Mouse (Mus musculus): Measurements from ENCODE around the gene Xpo5. TPM values are rescaled to one million over a fixed set of nuclear protein-coding genes. Genes with fewer than 3 reads are reported as not detected.
A peak's percentile ranks its signal among the peaks of the same experiment; 100 is the strongest.

Gene Xpo5
- total and polyA plus RNA-seq, 3 experiments = 47.5 to 93.4 (median 82.7) TPM

- no peaks in the 10 kb centered on the region for H3K9me3 ChIP-seq (replicated peaks; ENCODE audit: insufficient read depth, low read length)
- H3K27me3 ChIP-seq (ENCODE audit: control insufficient read depth in 1 of 2, insufficient read depth in 2 of 2, low read length in 2 of 2) = no peaks in the 10 kb centered on the region
- no peak overlapping the region for H3K27ac ChIP-seq (ENCODE audit: control insufficient read depth, low read depth, low read length)
- H3K4me1 ChIP-seq (ENCODE audit: control insufficient read depth in 1 of 2, insufficient read depth in 2 of 2, low read length in 2 of 2) = peaks cover 0 to 13% of the 10 kb centered on the region in 2 experiments; a peak in 2 of 4 replicates
- peaks cover 8 to 14% of the 10 kb centered on the region in 2 experiments; a peak in 3 of 4 replicates for H3K36me3 ChIP-seq (ENCODE audit: control insufficient read depth in 1 of 2, insufficient read depth in 2 of 2, low read length in 2 of 2)
- H3K79me2 ChIP-seq (ENCODE audit: control insufficient read depth, insufficient read depth, low read length, poor library complexity) = peaks cover 29% of the 10 kb centered on the region
- TF ChIP-seq POLR2AphosphoS2 (IDR thresholded peaks at IDR 0.05; ENCODE audit: low read length) (peak; percentile 56; the same call in 1 of the 2 replicates), POLR2A (IDR thresholded peaks at IDR 0.05; ENCODE audit: control insufficient read depth in 1 of 2, insufficient read depth in 1 of 2, low read depth in 1 of 2, low read length in 2 of 2, poor library complexity in 1 of 2) (peak in 1 of 2 experiments; percentile 45; a peak in 1 of 4 replicates), MXI1 (IDR thresholded peaks at IDR 0.05; ENCODE audit: low read depth, low read length) (no peak)
- H3K4me3 ChIP-seq (ENCODE audit: control insufficient read depth in 1 of 2, insufficient read depth in 1 of 2, low read depth in 2 of 2, low read length in 2 of 2) = no peak overlapping the region
- H3K9ac ChIP-seq (ENCODE audit: control insufficient read depth, low read depth, low read length, poor library complexity, severe bottlenecking) = no peak overlapping the region
- DNase-seq (ENCODE audit: low read depth, low spot score) = peak; percentile 27
Observed at GRCm38 (mm10) chr17:46244579-46244978, 42.0 kb downstream of the Xpo5 start.

DNA sequence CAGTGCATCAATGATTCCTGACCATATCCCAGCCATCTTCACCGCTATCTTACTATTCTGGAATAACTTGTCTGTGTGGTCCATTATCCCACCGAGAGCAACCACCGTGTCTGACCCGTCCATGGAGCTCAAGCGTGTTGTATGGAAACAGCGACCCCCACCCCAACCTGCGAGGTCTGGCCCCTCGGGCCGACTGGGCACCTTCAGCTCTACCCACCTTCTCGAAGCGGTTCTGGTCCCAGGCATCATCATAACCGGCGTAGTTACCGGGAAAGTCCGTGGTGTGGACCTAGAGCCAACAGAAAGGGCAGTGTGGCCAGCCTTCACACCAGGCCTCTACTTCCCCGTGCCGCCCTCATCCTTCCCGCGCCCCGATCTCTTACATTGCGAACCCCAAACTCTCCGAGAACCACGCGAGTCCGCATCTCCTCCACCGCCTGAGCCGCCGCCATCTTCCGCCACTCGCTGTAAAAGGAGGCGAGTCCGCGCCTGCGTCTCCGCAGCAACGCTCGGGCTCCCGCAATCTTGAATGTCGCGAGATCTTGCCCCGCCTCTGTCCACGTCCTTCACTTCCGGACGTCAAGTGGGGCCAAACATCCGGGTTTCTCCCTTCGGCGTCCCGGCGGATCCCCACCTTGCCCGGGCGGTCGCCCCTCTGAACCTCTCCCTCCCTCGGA lies 45.1 kb downstream of the Xpo5 start, which contains the start of the genes Polr1c and Yipf3:
TSS of gene Polr1c (minus strand) at position 543 of the 677 bp plus-strand sequence.
TSS of gene Yipf3 (plus strand) at position 569 of the 677 bp plus-strand sequence.
- peak within 1 kb of the TSS; percentile 89 for H3K9ac ChIP-seq (ENCODE audit: control insufficient read depth, low read depth, low read length, poor library complexity, severe bottlenecking)
- peaks cover 3 to 14% of the 10 kb centered on the region in 2 experiments; a peak in 3 of 4 replicates for H3K36me3 ChIP-seq (ENCODE audit: control insufficient read depth in 1 of 2, insufficient read depth in 2 of 2, low read length in 2 of 2)
- peaks cover 0 to 14% of the 10 kb centered on the region in 2 experiments; a peak in 2 of 4 replicates for H3K4me1 ChIP-seq (ENCODE audit: control insufficient read depth in 1 of 2, insufficient read depth in 2 of 2, low read length in 2 of 2)
- DNase-seq (ENCODE audit: low read depth, low spot score) = peak; percentile 96
- H3K79me2 ChIP-seq (ENCODE audit: control insufficient read depth, insufficient read depth, low read length, poor library complexity) = peaks cover 29% of the 10 kb centered on the region
- peak within 1 kb of the TSS; percentile 48 for H3K27ac ChIP-seq (ENCODE audit: control insufficient read depth, low read depth, low read length)
- H3K4me3 ChIP-seq (ENCODE audit: control insufficient read depth in 1 of 2, insufficient read depth in 1 of 2, low read depth in 2 of 2, low read length in 2 of 2) = peak within 1 kb of the TSS; percentile 89 to 91
- H3K9me3 ChIP-seq (replicated peaks; ENCODE audit: insufficient read depth, low read length) = no peaks in the 10 kb centered on the region
- H3K27me3 ChIP-seq (ENCODE audit: control insufficient read depth in 1 of 2, insufficient read depth in 2 of 2, low read length in 2 of 2) = no peaks in the 10 kb centered on the region
- TF ChIP-seq CHD2 (IDR thresholded peaks at IDR 0.05; ENCODE audit: low read length) = peak; percentile 98
- 0 out of 2 replicates have a peak, but pooled peaks have one; percentile 6 for TF ChIP-seq POLR2AphosphoS5 (IDR thresholded peaks at IDR 0.05; ENCODE audit: borderline replicate concordance, low read depth, low read length)
- TF ChIP-seq POLR2AphosphoS2 (IDR thresholded peaks at IDR 0.05; ENCODE audit: low read length) = no peak; the same call in 1 of the 2 replicates
- 0 out of 2 replicates have a peak, but pooled peaks have one; percentile 33 for TF ChIP-seq CHD1 (IDR thresholded peaks at IDR 0.05; ENCODE audit: low read depth, low read length)
- TF ChIP-seq NRF1 (IDR thresholded peaks at IDR 0.05; ENCODE audit: insufficient read depth, low read depth, low read length, poor library complexity, severe bottlenecking) = peak; percentile 76
- 0 out of 2 replicates have a peak, but pooled peaks have one; percentile 24 for TF ChIP-seq ETS1 (IDR thresholded peaks at IDR 0.05; ENCODE audit: low read depth, low read length)
- TF ChIP-seq E2F4 (IDR thresholded peaks at IDR 0.05; ENCODE audit: borderline replicate concordance, low read depth, low read length) = no peak
- TF ChIP-seq MAFK (IDR thresholded peaks at IDR 0.05; ENCODE audit: borderline replicate concordance, low read depth, low read length) = no peak
- no peak for TF ChIP-seq GATA1 (IDR thresholded peaks at IDR 0.05; ENCODE audit: low read depth, low read length)
- TF ChIP-seq TAL1 (IDR thresholded peaks at IDR 0.05; ENCODE audit: low read length) = no peak
- TF ChIP-seq BHLHE40 (IDR thresholded peaks at IDR 0.05; ENCODE audit: borderline replicate concordance, low read depth, low read length) = no peak
- TF ChIP-seq KAT2A (conservative IDR thresholded peaks at IDR 0.05; ENCODE audit: low read depth, low read length) = no peak; the same call in 1 of the 2 replicates
- TF ChIP-seq MYB (IDR thresholded peaks at IDR 0.05; ENCODE audit: low read depth, low read length) = no peak
- TF ChIP-seq RAD21 (IDR thresholded peaks at IDR 0.05; ENCODE audit: low read depth, low read length) = no peak
- TF ChIP-seq HCFC1 (IDR thresholded peaks at IDR 0.05; ENCODE audit: low read depth, low read length) = peak; percentile 89
- TF ChIP-seq ELF1 (IDR thresholded peaks at IDR 0.05; ENCODE audit: low read depth, low read length) = peak; percentile 89
- no peak for TF ChIP-seq ZC3H11A (IDR thresholded peaks at IDR 0.05; ENCODE audit: low read depth, low read length)
- TF ChIP-seq USF1 (IDR thresholded peaks at IDR 0.05; ENCODE audit: low read depth, low read length) = 0 out of 2 replicates have a peak, but pooled peaks have one; percentile 14
- 0 out of 2 replicates have a peak, but pooled peaks have one; percentile 43 for TF ChIP-seq MAX (IDR thresholded peaks at IDR 0.05; ENCODE audit: low read length)
- no peak for TF ChIP-seq SMC3 (IDR thresholded peaks at IDR 0.05; ENCODE audit: low read depth, low read length)
- TF ChIP-seq MAZ (IDR thresholded peaks at IDR 0.05; ENCODE audit: low read depth, low read length) = no peak; the same call in 1 of the 2 replicates
- TF ChIP-seq POLR2A (IDR thresholded peaks at IDR 0.05; ENCODE audit: control insufficient read depth in 1 of 2, insufficient read depth in 1 of 2, low read depth in 1 of 2, low read length in 2 of 2, poor library complexity in 1 of 2) = peak; percentile 80 to 92
- no peak for TF ChIP-seq MEF2A (IDR thresholded peaks at IDR 0.05; ENCODE audit: extremely low read depth, insufficient replicate concordance, low read depth, low read length, poor library complexity, severe bottlenecking)
- TF ChIP-seq NELFE (IDR thresholded peaks at IDR 0.05; ENCODE audit: low read depth, low read length) = peak; percentile 91
- TF ChIP-seq JUND (IDR thresholded peaks at IDR 0.05; ENCODE audit: low read depth, low read length) = no peak
- 0 out of 4 replicates have a peak, but pooled peaks of 1 of the 2 experiments have one; percentile 4 for TF ChIP-seq EP300 (IDR thresholded peaks at IDR 0.05; ENCODE audit: low read depth in 1 of 2, low read length in 2 of 2)
- TF ChIP-seq ZMIZ1 (IDR thresholded peaks at IDR 0.05; ENCODE audit: low read depth, low read length) = peak; percentile 75; the same call in 1 of the 2 replicates
- TF ChIP-seq SIN3A (IDR thresholded peaks at IDR 0.05; ENCODE audit: low read length) = no peak; the same call in 1 of the 2 replicates

Data from MEL (cell line).